Mouse (Mus musculus): ENCODE results near the gene Rps12-ps3.

Rps12-ps3 gene

GRCm38 (mm10) chr19:59321990-59322389 lies at the start of gene Rps12-ps3:
Gene Rps12-ps3, plus strand, starts transcription at chr19:59322290.
- no peak for DNase-seq

- no peak for DNase-seq
Measured at GRCm38 (mm10) chr19:59273190-59273589, 48.9 kb upstream of the Rps12-ps3 start.

- no peak for DNase-seq
Measured at GRCm38 (mm10) chr19:59276354-59276753, 45.7 kb upstream of the Rps12-ps3 start.

GRCm38 (mm10) chr19:59280841-59281240 lies 41.2 kb upstream of the Rps12-ps3 start:
- no peak for DNase-seq

GRCm38 (mm10) chr19:59282001-59282400 lies 40.1 kb upstream of the Rps12-ps3 start:
- DNase-seq = no peak

- DNase-seq = no peak
Measured at GRCm38 (mm10) chr19:59289042-59289441, 33.0 kb upstream of the Rps12-ps3 start.

GRCm38 (mm10) chr19:59289811-59290210 lies 32.3 kb upstream of the Rps12-ps3 start:
- DNase-seq = no peak

- no peak for DNase-seq
Measured at GRCm38 (mm10) chr19:59292183-59292839, 29.8 kb upstream of the Rps12-ps3 start.

- no peak for DNase-seq
Measured at GRCm38 (mm10) chr19:59315308-59315707, 6.8 kb upstream of the Rps12-ps3 start.

GRCm38 (mm10) chr19:59316571-59316970 lies 5.5 kb upstream of the Rps12-ps3 start:
- peak in 1 of 2 experiments; percentile 30 for DNase-seq

GRCm38 (mm10) chr19:59330816-59331225 lies 8.7 kb downstream of the Rps12-ps3 start:
- no peak for DNase-seq

- no peak for DNase-seq
Measured at GRCm38 (mm10) chr19:59336655-59337054, 14.6 kb downstream of the Rps12-ps3 start.

GRCm38 (mm10) chr19:59337872-59338681 lies 16.0 kb downstream of the Rps12-ps3 start:
- DNase-seq = no peak

GRCm38 (mm10) chr19:59339908-59340307 lies 17.8 kb downstream of the Rps12-ps3 start:
- DNase-seq = no peak

GRCm38 (mm10) chr19:59342964-59343363 lies 20.9 kb downstream of the Rps12-ps3 start:
- DNase-seq = no peak

GRCm38 (mm10) chr19:59344304-59344711 lies 22.2 kb downstream of the Rps12-ps3 start:
- DNase-seq = peak; percentile 35 to 42

- peak in 1 of 2 experiments; percentile 67 for DNase-seq
Measured at GRCm38 (mm10) chr19:59345081-59345657, 23.1 kb downstream of the Rps12-ps3 start.

- peak; percentile 94 to 95 for DNase-seq
Measured at GRCm38 (mm10) chr19:59345658-59346283, 23.7 kb downstream of the Rps12-ps3 start, which contains the start of gene Pdzd8. Gene Pdzd8, minus strand, starts transcription at chr19:59345780.

- no peak for DNase-seq
Measured at GRCm38 (mm10) chr19:59346325-59346724, 24.2 kb downstream of the Rps12-ps3 start.

- DNase-seq = no peak
Measured at GRCm38 (mm10) chr19:59349329-59349960, 27.4 kb downstream of the Rps12-ps3 start.

GRCm38 (mm10) chr19:59350273-59350903 lies 28.3 kb downstream of the Rps12-ps3 start:
- DNase-seq = no peak

Measured in cerebellum, postnatal 25 days (tissue).